Mouse (Mus musculus) cerebellum, adult 8-10 months (tissue): Measurements from ENCODE around the gene Anxa11.
A peak's percentile ranks its signal among the peaks of the same experiment; 100 is the strongest.
"Not testable (repeated sequence)": the region's sequence is repeated elsewhere in the genome, so short reads cannot be mapped to it uniquely, and the experiment has no call there.

Experiments used
- DNase-seq: peaks from one replicate; pipeline ENCODE4 v3.0.0; 2022

The Anxa11 gene

DNA sequence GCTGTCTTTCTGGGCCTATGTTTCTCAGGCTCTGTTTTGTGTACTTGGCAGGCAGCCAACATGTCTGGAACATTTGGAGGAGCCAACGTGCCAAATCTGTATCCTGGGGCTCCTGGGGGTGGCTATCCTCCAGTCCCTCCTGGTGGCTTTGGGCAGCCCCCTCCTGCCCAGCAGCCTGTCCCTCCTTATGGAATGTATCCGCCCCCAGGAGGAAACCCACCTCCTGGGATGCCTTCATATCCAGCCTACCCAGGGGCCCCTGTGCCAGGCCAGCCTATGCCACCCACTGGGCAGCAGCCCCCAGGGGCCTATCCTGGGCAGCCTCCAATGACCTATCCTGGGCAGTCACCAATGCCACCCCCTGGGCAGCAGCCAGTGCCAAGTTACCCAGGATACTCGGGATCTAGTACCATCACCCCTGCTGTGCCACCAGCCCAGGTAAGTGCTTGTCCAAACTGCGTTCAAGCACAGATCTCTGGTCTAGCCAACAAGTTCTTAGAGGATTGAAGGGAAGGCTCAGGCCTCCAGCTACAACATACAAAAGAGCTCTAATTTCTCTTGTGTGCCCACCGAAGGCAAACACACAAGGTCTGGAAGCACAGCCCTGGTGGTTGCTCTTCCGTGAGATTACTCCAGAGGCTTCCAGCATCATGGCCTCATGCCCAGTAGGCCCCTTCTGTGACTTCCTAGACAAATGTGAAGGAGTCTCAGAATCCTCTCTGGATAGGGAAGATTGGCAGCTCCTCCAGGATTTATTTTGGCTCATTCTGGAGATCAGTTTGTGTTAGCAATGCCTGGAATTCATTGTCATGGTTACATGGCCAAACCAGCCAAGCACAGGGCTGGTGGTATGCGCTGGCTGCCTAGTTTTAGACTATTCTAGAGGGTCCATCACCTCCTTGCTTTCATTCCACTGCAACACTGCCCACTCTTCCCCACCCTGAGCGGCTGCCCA lies 30.8 kb downstream of the Anxa11 start:
- DNase-seq: peak; percentile 53

- not testable (repeated sequence) for DNase-seq
Observed at GRCm38 (mm10) chr14:25876640-25877039, 34.7 kb downstream of the Anxa11 start.

- not testable (repeated sequence) for DNase-seq
Observed at GRCm38 (mm10) chr14:25881769-25882168, 39.8 kb downstream of the Anxa11 start.

GRCm38 (mm10) chr14:25885886-25886285 lies 43.9 kb downstream of the Anxa11 start:
- DNase-seq: not testable (repeated sequence)

- not testable (repeated sequence) for DNase-seq
Observed at GRCm38 (mm10) chr14:25894566-25894965, 52.6 kb downstream of the Anxa11 start.

- not testable (repeated sequence) for DNase-seq
Observed at GRCm38 (mm10) chr14:25895686-25896085, 53.7 kb downstream of the Anxa11 start.

- not testable (repeated sequence) for DNase-seq
Observed at GRCm38 (mm10) chr14:25903000-25903399, 61.0 kb downstream of the Anxa11 start, which contains the start of gene Plac9a. Gene Plac9a, minus strand, starts transcription at chr14:25903100.

- DNase-seq: not testable (repeated sequence)
Observed at GRCm38 (mm10) chr14:25905243-25905642, 63.3 kb downstream of the Anxa11 start.

- not testable (repeated sequence) for DNase-seq
Observed at GRCm38 (mm10) chr14:25907272-25907671, 65.3 kb downstream of the Anxa11 start.

DNA sequence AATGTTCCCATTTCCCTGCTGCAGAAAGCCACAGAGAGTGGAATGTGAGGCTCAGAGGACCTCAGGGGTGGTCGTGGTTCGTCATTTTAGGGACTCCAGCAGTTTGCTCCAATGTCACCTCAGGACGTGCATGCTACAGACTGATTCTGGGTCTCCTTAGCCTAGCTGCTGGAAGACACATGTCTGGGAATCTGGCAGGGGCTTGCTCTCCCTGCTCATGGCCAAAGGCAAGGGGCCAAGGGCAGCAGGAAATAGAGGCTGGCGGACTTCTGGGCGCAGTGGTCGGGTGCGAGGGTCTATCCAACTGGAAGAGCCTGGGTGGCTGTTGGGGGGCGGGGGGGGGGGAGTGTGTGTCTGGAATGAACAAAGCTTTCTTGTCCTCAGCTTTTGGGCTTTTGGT lies 67.0 kb downstream of the Anxa11 start:
- DNase-seq: not testable (repeated sequence)

DNA sequence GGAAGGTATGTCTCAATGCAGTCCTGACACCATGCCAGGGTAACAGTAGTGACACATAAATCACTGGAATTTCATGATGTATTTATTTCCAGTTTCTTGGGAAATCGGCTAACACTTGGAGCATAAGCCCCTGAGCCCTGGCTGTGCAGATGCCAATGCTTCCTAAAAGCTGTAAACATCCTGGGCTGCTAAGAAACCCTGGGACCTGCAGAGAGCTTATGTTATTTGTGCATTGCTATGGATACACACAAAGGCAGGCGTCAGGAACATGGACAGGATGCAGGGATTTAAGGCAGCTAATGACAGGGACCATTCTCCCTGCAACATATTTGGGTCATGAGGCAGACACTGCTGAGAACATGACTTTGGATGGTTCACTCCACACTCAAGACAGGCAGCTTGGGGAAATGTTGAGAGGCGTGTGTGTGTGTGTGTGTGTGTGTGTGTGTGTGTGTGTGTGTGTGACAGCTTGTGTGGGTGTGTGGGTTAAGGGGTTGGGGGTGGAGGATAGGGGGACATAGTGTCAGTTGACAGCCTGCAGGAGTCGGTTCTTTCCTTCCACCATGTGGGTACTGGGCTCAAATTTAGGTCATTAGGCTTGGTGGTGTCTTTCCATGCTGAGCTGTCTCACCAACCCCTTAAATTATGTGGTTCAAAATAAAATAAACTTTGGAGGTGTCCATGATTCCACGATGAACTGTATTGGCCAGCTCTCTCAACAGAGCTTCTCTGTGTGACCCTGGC lies 76.6 kb downstream of the Anxa11 start:
- DNase-seq: not testable (repeated sequence)

DNA sequence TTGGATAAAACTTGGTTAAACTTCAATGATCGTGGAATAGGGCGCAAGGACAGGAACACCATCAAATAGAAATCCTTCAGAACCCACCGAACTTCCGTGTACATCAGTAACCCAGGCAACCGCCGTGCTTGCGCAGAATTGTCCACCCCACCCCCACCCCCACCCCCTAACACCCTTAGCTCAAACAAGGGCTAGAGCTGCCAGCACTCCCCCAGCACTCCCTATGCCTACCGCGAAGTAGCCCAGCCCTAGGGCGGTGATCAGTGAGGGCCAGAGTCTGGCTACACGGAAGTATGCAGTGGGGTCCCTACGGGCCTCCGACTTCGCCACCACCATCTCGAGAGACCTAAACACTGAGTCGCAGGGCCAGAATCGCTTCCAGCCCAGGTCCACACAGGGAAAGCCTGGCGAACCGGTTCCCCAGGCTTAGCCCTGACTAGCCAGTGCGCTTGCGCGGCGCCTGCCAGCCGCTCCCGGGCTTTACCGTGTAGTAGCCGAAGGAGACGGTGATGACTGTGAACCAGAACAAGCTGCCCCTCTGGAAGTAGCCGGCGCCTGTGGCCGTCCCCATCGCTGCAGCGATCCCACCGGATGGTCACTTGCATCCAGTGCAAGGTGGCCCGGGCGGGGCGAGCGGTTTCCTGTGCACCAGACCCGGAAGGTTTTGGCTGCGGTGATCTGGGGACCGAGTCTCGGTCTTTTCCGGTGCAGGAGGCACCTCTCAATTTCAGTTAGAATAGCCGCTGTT lies 85.0 kb downstream of the Anxa11 start:
- not testable (repeated sequence) for DNase-seq

DNA sequence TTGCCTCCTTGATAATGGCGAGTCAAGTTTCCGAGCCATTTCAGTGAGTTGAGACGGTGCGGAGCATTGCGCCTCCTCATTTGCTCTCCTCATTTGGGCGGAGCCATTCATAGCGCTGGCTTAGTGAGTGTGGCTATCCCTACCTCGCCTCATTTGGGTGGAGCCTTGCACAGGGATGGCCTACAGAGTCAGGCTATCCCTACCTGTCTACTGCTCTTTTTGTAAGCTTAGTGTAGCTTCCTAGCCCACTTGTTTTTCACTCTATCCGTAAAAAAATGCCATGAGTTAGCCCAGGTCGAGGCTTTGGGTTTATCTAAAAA lies 85.6 kb downstream of the Anxa11 start, which contains the start of gene Tmem254a:
Tmem254a (minus strand) TSS at position 111 of the 320 bp plus-strand sequence.
- DNase-seq: not testable (repeated sequence)
